Mouse (Mus musculus) cerebral cortex, adult 2 months (tissue): ENCODE results near the gene Scarf1.

Experiments used
- WGBS: fragments of 180-500 bp; shearing (Covaris S2); methylation state at CpG from one replicate; pipeline ENCODE4 v1.1.7; 2018; 5-methylcytosine and 5-hydroxymethylcytosine counted together

Gene Scarf1

GRCm38 (mm10) chr11:75537491-75538183 is 24.3 kb downstream of the Scarf1 start:
- 50% methylated on average over 11 of the region's 11 CpGs for WGBS

DNA sequence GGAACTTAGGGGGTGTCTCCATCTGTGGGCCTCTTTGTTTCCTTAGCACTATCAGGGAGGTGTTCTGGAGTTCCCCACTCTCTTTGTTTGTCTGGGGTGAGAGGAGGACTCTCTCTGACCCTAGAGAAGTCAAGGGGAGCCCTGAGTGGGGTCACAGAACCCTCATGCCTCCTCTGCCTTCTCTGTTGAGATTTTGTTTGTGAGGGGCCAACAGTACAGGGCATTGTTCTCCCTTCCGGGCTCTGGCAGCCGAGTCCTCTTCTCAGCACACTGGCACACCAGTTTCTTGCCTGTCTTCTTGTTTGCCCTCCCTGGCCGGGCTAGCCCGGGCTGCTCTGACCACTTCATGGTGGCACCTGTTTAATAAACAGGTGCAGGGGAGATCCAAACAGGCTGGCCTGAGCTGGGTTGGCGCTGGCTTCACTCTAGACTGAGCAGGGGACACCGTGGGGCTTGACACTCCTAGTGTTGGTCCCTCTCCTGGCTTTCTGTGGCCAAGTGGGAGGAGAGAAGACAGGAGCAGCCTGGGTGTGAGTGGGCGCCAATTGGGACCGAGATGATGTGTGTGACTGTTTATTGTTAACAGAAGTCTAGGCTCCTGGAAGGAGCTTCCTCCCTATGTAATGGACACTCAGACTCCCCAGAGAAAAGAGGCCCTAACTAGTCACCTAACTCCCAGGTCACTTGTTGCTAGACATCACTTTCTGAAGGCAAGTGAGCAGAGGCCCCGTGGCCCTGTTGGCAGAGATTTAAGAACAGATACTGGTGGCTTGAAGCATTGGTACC is 25.0 kb downstream of the Scarf1 start:
- WGBS, result 41% methylated on average over 9 of the region's 9 CpGs

DNA sequence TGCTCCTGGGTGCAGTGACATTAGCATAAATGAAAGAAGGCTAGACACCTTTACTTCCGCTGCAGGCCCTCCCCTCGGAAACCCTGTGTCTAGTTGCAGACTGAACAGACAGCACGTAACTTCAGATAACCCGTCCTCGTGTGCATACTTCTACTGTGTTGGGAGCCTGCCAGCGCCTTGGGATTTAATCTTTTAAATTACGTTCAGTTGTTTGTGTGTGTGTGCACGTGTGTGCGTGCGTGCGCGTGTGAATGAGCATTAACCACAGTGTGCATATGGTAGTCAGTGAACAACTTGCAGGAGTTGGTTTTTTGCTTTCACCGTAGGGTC is 25.6 kb downstream of the Scarf1 start:
- WGBS, result 76% methylated on average over 13 of the region's 13 CpGs

GRCm38 (mm10) chr11:75540209-75540608 is 26.9 kb downstream of the Scarf1 start:
- WGBS, result 68% methylated on average over 8 of the region's 8 CpGs

DNA sequence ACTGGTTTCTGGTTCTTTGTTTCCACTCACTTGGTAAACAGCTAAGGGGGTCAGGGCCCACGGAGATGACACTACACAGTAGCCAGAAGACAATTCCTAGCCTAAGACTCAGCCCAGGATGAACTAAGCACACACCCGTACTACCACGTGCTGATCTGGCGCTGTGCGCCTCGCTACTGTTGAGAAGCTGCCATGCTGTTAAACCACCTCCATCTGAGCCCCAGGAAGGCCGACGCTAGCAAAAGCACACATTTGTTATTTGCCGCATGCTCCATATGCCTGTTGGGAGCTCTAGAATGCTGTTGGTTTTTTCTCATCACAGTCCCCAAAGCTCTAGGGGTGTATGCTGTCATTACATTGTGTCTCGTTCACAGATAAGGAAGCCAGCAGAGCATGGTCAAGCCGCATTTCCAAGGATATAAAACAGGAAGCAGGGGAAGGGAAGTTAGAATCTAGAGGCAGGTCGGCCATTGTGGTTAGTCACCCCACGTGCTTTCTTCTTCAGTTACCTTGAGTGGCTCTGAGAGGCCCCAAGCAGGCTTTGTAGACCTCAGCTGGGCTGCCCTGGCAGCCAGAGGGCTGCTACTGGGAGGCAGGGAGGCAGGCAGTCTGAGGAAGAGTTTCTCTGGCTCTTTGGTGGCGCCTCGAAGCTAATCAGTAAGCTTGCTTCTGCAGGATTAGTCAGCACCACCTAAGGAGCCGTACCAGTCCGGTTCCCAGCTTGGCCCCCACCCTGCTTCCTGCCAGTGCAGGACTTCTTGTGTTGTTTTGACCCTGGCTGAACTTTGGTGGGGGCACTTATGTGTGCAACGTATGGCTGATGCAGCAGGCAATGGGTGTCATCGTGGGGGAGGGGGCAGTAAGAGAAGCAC is 27.6 kb downstream of the Scarf1 start:
- WGBS, result 40% methylated on average over 19 of the region's 19 CpGs

GRCm38 (mm10) chr11:75544713-75545112 is 31.4 kb downstream of the Scarf1 start:
- 68% methylated on average over 9 of the region's 9 CpGs for WGBS

GRCm38 (mm10) chr11:75546057-75546456 is 32.7 kb downstream of the Scarf1 start:
- WGBS, result 77% methylated on average over 4 of the region's 4 CpGs

GRCm38 (mm10) chr11:75549658-75550111 is 36.3 kb downstream of the Scarf1 start:
- 60% methylated on average over 5 of the region's 5 CpGs for whole genome bisulfite sequencing

DNA sequence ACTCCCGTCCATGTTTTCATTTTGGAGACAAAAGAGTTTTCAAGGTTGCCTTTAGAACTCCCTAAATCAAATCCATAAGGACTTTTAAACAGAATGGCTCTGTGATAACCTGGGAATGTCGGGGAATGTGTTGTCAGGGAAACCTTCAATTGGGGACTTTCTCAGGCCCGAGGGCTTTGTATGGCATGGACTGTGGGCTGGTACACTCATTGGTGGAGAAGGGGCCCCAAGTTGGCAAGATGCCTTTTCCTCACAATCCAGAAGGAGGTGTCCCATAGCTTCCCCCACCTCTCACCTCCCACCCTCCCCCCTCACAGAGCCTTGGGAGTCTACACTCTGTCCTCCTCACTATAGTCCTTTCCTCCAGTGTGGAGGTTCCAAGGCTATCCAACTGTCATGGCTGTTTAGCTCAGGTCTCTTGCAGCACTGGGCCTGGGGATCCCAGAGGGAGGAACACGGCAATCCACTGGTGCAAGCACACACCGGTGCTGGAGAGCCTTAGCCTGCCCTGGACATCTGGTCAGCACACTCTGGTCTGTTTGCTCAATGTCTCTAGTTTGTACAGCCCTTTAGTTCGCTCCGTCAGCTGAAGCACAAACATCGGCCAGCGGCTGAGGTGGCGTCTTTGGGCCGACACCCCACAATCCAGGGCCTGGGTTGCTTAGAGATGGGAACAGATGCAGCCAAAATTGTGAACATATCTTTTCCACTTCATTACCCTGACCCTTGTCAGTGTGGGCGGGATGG is 37.0 kb downstream of the Scarf1 start:
- 77% methylated on average over 12 of the region's 12 CpGs for WGBS

DNA sequence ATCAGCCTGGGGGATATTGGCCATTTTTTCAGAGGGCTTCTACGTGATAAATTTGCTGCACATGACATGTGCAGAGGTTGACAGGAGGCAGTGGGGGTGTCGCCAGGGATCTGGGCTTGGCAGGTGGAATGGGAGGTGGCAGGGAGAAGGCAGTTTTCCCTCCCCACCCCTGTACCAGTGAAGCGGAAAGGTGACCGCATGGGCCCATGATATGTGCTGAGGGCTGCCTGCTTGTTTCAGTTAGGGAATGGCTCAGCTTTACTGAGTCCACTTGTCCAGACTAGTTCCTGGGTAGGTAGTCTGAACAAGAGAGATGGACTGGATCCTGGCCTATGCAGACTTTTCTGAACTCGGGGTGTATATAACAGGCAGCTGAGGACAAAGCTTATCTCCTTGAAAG is 38.0 kb downstream of the Scarf1 start:
- WGBS, result 83% methylated on average over 5 of the region's 5 CpGs

DNA sequence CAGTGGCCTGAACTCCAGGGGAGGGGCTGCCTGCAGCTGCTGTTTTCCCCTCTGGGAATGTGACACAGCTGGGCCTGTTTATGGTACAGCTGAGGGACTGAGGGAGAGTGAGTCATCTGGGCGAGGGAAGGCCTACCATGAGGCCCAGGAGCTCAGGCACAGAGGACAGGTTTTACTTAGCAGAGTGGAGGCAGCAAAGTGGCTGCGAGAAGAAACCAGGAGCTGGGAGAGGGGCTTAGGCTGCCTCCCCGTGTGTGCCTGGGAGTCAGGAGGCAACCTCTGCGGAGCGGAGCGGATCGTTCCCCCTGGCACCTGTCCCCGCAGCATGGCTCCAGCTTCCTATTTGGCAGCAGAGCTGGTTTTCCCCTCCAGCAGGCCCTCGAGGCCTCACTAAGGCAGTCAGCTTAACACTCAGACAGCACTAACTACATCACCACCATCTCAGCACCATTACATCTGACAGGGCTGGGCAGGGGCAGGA is 38.7 kb downstream of the Scarf1 start:
- WGBS, result 29% methylated on average over 7 of the region's 9 CpGs

GRCm38 (mm10) chr11:75552906-75553482 is 39.7 kb downstream of the Scarf1 start:
- WGBS, result 76% methylated on average over 7 of the region's 7 CpGs

DNA sequence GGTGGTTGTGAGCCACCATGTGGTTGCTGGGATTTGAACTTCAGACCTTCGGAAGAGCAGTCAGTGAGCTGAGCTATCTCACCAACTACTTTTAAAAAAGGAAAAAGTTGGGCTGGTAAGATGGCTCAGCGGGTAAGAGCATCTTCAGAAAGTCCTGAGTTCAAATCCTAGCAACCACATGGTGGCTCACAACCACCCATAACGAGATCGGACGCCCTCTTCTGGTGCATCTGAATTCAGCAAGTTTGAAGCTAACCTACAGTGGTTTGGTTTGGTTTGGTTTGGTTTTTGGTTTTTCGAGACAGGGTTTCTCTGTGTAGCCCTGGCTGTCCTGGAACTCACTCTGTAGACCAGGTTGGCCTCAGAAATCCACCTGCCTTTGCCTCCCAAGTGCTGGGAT is 42.7 kb downstream of the Scarf1 start:
- WGBS, result 92% methylated on average over 6 of the region's 6 CpGs

GRCm38 (mm10) chr11:75557142-75557541 is 43.8 kb downstream of the Scarf1 start:
- 90% methylated on average over 6 of the region's 6 CpGs for WGBS

- WGBS, result 85% methylated on average over 1 of the region's 1 CpGs
Measured at GRCm38 (mm10) chr11:75558101-75558500, 44.8 kb downstream of the Scarf1 start.

DNA sequence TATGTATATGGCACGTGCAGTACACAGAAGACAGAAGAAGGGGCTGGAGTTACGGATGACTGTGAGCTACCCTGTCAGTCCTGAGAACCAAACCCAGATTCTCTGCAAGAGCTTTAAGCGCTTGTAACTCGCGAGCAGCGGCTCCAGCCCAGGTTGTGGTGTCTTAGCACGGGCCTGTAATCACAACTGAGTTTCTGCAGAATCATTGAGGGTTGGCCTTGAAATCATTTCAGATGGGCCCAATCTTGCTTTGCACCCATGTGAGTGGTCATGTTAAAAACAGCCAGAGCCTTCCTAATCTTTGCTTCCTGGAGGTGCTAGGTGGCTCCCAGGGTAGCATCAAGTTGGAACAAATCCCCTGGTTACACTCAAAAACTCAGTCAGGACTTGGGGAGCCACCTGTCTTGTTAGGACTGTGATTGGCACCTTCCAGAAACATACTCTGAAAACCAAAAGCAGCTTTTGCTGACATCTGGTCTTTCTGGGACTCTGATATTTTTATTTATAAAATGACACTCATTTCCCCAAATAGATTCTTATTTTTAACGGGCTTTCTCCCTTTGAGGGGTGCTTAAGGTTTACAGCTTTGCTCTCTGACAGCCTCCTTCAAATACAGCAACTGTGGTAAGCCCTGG is 46.6 kb downstream of the Scarf1 start:
- WGBS, result 70% methylated on average over 8 of the region's 8 CpGs

- WGBS, result 74% methylated on average over 14 of the region's 14 CpGs
Measured at GRCm38 (mm10) chr11:75560530-75561409, 47.4 kb downstream of the Scarf1 start.

- WGBS, result 80% methylated on average over 5 of the region's 5 CpGs
Measured at GRCm38 (mm10) chr11:75561410-75561791, 48.1 kb downstream of the Scarf1 start.

DNA sequence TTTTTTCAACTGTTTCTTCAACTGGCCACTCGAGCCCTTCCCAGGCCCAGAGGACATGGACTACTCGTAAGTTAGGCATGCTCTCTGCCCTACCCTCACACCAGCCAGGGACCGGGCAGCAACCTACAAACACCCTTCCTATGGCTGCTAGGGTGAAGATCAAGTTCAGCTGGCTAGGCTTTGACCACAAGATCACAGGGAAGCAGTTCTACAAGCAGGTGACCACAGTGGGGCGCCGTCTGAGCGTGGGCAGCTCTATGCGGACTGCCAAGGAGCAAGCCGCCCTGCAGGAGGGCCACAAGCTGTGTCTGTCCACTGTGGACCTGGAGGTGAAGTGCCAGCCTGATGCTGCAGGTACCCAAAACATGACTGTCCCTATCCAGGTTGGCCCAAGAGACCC is 49.5 kb downstream of the Scarf1 start:
- WGBS, result 80% methylated on average over 8 of the region's 8 CpGs
